Mouse (Mus musculus) cortical plate, adult 2 months (tissue): Measurements from ENCODE around the gene Vamp2.

Experiments used
- CTCF ChIP-seq: fragments of 200-500 bp; IDR thresholded peaks from 2 replicates; pipeline ENCODE4 v1.5.1; 2011; ENCODE audit warnings: mild to moderate bottlenecking, control low read depth, low read length; ENCODE audit not compliant: insufficient read depth; ENCODE audit errors: extremely low read depth
- POLR2A ChIP-seq: fragments of 200-500 bp; IDR thresholded peaks from 2 replicates; pipeline ENCODE4 v1.6.1; 2011; ENCODE audit warnings: mild to moderate bottlenecking, low read length, control low read depth; ENCODE audit not compliant: insufficient read depth; ENCODE audit errors: extremely low read depth

GRCm38 (mm10) chr11:69134622-69134968 lies 46.3 kb downstream of the Vamp2 start:
- TF ChIP-seq CTCF (no peak), POLR2A (no peak)
